Mouse (Mus musculus) frontal cortex, adult (tissue): ENCODE measurements around the gene Rnf167.

Experiments
- ATAC-seq: cut with Nextera tagmentation; 2 replicates; pipeline ENCODE4 v1.9.2; 2017; ENCODE audit warnings: mild to moderate bottlenecking, moderate library complexity, mixed read lengths; ENCODE audit not compliant: low TSS enrichment

Rnf167 gene

DNA sequence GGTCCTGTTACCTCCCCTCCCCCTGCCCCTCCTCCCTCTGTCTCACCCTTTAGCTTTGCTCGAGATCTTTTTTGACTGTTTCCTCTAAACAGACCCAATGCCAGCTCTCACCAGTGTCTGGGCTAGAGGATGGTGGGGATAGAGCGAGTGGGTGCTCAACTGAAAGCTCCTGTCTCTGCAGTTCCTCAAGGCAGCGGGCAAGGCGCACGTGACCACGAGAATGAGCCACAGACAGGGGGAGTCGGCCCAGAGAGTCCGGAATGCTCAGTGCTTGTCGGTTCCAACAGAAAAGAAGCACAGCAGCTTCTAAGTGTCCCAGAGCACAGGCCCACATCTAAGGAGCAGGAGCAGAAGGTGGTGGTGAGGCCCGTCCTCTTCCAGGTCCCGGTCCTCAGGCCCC lies 27.5 kb downstream of the Rnf167 start:
- ATAC-seq, result no peak

DNA sequence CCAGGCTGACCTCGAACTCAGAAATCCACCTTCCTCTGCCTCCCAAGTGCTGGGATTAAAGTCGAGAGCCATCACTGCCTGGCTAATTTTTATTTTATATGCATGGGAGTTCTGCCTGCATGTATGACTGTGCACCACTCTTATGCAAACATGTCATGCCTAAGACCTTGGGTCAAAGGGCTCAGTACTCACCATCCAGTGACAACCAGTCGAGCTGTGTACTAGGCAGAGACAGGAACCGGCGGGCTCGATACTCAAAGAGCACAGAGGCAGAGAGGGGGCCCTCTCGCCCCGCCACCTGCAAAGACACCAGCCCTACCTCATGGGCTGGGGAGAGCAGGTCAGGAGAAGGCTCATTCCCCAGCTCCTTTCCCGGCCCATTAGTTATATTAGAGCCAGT lies 31.1 kb downstream of the Rnf167 start:
- no peak for ATAC-seq

DNA sequence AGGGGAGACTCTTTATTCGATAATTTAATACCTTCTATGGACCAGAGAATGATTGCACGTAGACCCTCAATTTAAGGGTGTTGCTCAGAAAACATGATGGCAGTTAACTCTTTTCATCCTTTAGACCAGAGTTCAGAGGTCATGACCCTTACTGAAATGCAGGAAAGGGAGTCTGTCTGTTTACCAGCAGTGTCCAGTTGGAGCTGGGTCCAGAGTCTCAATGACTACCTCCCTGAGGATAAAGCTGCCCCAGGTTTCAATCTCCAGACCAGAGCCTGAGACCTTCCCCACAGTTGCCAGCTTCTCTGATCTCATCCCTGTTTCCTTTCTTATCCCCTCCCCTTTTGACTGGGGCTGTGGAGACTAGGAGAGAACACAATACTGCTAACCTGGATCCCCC lies 31.5 kb downstream of the Rnf167 start:
- ATAC-seq, result no peak

GRCm38 (mm10) chr11:70679361-70679760 lies 32.3 kb downstream of the Rnf167 start:
- no peak for ATAC-seq

DNA sequence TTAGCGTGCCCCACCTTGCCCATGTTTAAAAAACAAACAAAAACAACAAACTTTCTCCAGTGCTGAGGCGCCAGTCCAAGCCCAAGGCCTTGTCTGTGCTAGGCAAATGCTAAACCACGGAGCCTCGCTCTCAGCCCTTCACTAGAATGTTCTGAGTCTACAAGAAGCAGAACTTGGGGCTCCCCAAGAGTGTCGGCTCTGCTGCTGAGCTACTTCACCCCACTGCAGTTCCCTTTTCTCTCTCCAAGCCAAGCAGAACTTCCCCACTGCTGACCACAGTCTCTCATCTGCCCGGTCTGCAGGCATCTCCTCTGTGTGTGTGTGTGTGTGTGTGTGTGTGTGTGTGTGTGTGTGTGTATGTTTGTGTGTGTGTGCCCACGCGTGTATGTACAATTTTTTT lies 32.9 kb downstream of the Rnf167 start:
- ATAC-seq, result no peak

DNA sequence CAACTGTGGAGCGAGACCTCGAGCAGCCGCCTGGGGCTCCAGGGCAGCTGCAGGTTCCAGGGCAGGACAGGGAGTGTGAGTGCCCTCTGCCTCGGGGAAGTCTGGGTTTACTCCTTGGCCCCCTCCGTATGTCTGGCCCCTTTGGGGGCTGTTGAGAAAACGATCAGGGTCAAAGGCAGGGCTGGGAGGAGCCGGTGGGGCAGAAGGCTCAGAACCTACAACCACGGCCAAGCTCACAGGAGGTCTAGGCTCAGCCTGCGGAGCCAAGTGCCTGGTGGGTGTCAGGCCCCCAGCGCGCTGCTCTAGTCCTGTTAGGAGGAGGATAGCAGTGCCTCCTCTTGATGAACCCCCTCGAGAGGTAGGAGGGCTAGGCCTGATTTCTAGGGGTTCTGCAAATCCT lies 34.1 kb downstream of the Rnf167 start:
- no peak for ATAC-seq

- peak; percentile 38; the same call in 1 of the 2 replicates for ATAC-seq
Measured at GRCm38 (mm10) chr11:70681897-70682581, 35.0 kb downstream of the Rnf167 start.

DNA sequence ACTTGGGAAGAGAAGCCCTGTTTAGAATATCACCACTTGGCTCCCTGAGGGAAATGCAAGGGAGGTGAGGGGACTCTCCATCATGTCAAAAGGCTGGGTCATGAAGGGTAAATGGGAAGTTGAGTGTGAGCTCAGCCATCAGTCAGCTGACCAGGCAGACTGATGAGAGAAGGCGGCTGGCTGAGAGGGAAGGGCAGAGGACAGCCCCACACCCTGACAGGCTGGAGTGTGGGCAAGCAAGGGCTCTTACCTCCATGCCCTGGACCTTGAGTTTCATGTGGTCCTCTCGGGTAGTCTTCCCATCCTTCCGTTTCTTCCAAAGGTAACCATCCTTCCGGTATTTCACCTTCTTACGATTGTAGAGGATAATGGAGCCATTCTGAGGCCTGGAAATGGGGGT lies 36.6 kb downstream of the Rnf167 start:
- no peak for ATAC-seq

DNA sequence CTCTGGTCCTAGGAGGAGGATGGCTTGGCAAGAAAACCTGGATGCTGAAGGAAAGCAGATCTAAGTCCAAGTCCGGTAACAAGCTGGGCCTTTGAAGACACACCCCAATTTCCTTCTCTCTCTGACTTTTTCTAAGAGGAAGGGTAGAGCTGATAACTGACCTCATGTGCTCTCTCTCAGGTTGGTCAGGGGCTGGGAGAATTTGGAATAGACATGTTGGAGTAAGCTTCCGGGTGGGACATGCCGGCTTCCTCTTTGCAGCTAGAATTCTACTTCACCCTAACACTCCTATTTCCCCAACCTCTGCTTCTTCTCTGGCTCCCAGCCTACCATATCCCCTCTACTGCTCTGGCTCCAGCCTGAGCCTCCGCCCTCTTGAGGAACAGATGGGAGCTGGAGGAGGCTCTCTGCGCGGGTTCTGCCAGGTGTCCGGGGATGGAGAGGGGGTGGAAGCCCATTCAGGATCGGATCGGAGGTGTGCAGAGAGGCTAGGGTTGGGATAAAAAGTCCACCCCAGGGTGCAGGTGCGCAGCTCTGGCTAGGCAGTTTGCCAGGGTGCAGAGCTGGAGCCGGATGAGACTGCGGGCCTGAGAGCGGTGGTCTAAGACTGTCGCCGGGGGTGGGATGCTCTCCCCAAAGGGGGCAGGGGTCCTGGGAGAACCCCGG lies 40.0 kb downstream of the Rnf167 start:
- peak; percentile 64 for ATAC-seq

DNA sequence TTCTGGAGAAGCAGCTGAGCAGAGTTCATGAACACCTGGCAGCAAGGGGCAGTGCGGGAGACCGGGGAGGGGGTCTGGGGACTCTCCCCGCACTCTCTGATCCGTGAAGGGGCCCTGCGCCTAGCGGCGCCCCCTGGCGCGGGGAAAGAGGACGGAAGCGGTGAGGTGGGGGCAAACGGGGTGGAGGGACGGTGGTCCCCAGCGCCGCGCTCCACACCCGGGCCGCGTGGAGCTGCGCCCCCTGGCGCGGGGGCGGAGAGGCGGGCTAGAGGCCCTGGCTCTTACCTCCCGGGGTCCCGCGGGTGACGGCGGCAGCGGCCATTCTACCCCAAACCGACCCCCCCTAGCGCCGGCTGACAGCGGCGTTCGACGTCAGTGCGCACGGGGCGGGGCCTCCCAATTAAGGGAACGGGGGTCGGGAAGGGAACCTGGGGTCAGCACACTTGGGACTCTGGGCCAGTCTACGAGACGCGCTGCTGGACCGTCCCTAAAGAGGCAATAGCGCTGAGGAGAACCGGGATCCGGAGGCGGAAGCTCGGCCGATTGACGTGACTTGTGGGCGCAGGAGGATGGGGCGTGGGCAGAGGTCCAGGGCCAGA lies 40.7 kb downstream of the Rnf167 start, which contains the start of gene Camta2:
TSS of gene Camta2 (minus strand) at position 505 of the 599 bp plus-strand sequence.
- ATAC-seq, result peak; percentile 56

- no peak for ATAC-seq
Measured at GRCm38 (mm10) chr11:70688372-70688771, 41.3 kb downstream of the Rnf167 start.

- ATAC-seq, result no peak
Measured at GRCm38 (mm10) chr11:70689578-70689977, 42.5 kb downstream of the Rnf167 start.

DNA sequence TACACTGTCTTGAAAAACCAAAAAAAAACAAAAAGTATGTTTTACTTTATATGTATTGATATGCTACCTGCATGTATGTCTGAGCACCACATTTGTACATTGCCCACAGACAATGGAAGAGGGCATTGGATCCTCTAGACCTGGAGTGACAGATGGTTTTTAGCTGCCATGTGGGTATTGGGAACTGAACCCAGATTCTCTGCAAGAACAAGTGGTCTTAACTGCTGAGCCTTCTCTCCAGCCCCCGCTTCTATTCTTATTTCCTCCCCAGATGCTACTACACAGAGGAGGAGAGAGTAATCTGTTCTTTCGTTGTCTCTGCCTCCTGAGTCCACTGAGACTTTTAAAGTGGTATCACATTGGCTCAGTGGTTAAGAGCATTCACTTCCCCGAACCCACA lies 46.5 kb downstream of the Rnf167 start:
- peak; percentile 47; the same call in 1 of the 2 replicates for ATAC-seq

- ATAC-seq, result no peak
Measured at GRCm38 (mm10) chr11:70697376-70697775, 50.3 kb downstream of the Rnf167 start.

DNA sequence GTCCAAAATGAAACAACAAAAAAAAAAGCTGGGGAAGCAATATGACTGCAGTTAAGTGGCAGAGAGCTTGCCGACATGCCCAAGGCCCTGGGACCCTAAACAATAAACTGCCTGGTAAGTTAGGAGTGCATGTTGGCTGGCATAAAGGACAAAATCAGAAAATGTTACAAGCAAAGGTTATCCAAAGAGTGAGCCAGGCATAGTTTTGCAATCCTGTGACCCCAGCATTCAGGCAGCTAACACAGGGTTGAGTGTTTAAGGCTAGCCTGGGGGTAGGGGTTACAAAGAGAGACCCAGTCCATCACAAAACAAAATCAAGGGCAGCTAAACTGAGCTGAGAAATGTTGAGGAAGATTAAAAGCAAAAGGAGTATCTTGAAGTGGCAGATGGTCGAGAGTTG lies 52.0 kb downstream of the Rnf167 start:
- ATAC-seq, result no peak

GRCm38 (mm10) chr11:70699722-70700556 lies 52.9 kb downstream of the Rnf167 start, which contains the start of the genes Inca1 and Kif1c:
TSS of gene Inca1 (minus strand) at chr11:70700155.
TSS of gene Kif1c (plus strand) at chr11:70700548.
- ATAC-seq, result peak; percentile 87

- ATAC-seq, result peak; percentile 20; the same call in 1 of the 2 replicates
Measured at GRCm38 (mm10) chr11:70700613-70701012, 53.6 kb downstream of the Rnf167 start.
